ENCODE assay signal across 17 mouse cellular contexts in genomic region chr8:111358905-111359304, GRCm38 (mm10). TPM values are rescaled to one million over a fixed set of nuclear protein-coding genes. Genes with fewer than 3 reads are reported as not detected.
"Had no signal": no experiment of that assay in that cellular context is flagged by ENCODE, and none has a peak within 500 bp of the region (broad histone marks: within the 10 kb centered on the region; RNA-seq: fewer than 3 reads in every experiment).

No protein-coding gene starts in this region.

- DNase-seq: kidney, adult 8-10 months; kidney, postnatal 36 days; lung, embryonic 14.5 days; lung, postnatal 10 days; lung, postnatal 4 days; midbrain, embryonic 14.5 days; right cerebral cortex, postnatal 4 days; thymus, postnatal 36 days had no signal

- H3K4me2 ChIP-seq: limb, embryonic 15.5 days; liver, embryonic 15.5 days; lung, embryonic 14.5 days; neural tube, embryonic 12.5 days; stomach, embryonic 15.5 days had no signal

- ATAC-seq: inflammation-experienced regulatory T-cells, adult 6 months had no signal

- H3K9ac ChIP-seq: limb, embryonic 15.5 days; liver, embryonic 15.5 days; lung, embryonic 14.5 days; neural tube, embryonic 12.5 days; stomach, embryonic 15.5 days had no signal

- H3K9me3 ChIP-seq: limb, embryonic 15.5 days; liver, embryonic 15.5 days; midbrain, embryonic 10.5 days; neural tube, embryonic 12.5 days; stomach, embryonic 15.5 days had no signal

- H3K27me3 ChIP-seq: limb, embryonic 15.5 days; liver, embryonic 15.5 days; neural tube, embryonic 12.5 days; stomach, embryonic 15.5 days had no signal

- H3K36me3 ChIP-seq: limb, embryonic 15.5 days; liver, embryonic 15.5 days; midbrain, embryonic 10.5 days; neural tube, embryonic 12.5 days; stomach, embryonic 15.5 days had no signal

- H3K4me3 ChIP-seq: limb, embryonic 15.5 days; liver, embryonic 15.5 days; midbrain, embryonic 10.5 days; myocyte; neural tube, embryonic 12.5 days; stomach, embryonic 15.5 days had no signal

- H3K4me1 ChIP-seq: limb, embryonic 15.5 days; liver, embryonic 15.5 days; neural tube, embryonic 12.5 days; stomach, embryonic 15.5 days had no signal

- H3K27ac ChIP-seq: kidney, postnatal 0 days; limb, embryonic 15.5 days; liver, embryonic 15.5 days; midbrain, embryonic 10.5 days; neural tube, embryonic 12.5 days; stomach, embryonic 15.5 days had no signal

RNA-seq across cellular contexts. Expression of gene Fa2h, which starts 34.7 kb away (rescaled TPM):
- polyA plus RNA-seq: limb, embryonic 11.5 days; liver, embryonic 15.5 days; neural tube, embryonic 12.5 days had no signal
